Mouse (Mus musculus): ENCODE results near the gene Pik3ip1.
A peak's percentile ranks its signal among the peaks of the same experiment; 100 is the strongest.

DNA sequence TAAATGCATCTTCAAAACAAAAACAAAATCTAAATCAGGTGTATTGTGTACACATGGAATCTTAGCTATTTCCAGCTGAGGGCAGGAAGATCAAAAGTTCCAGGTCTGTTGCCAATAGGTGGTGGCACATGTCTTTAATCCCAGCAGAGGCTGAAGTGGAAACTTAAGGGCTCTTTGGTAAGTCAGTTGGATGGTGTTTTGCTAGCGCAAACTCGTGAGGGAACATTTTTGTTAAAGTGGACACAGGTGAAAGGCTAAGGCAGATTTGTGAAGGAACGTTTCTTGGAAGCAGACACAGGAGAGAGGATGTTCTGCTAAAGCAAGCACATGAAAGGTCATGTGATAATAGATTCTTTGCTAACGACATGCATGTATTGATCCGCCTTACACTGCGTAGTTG is 46.6 kb upstream of the Pik3ip1 start:
- peak; percentile 71; the same call in 1 of the 2 replicates for TF ChIP-seq EP300 (IDR thresholded peaks at IDR 0.05)
- 0 out of 2 replicates have a peak, but pooled peaks have one; percentile 11 for TF ChIP-seq CTCF (IDR thresholded peaks at IDR 0.05)

Data from lung, postnatal 0 days (tissue).